Mouse (Mus musculus): ENCODE data around the gene Rnf222. TPM values are rescaled to one million over a fixed set of nuclear protein-coding genes. Genes with fewer than 3 reads are reported as not detected.

The Rnf222 gene
- total and polyA plus RNA-seq, 3 experiments: 0.23 to 0.28 TPM; not detected in 1

DNA sequence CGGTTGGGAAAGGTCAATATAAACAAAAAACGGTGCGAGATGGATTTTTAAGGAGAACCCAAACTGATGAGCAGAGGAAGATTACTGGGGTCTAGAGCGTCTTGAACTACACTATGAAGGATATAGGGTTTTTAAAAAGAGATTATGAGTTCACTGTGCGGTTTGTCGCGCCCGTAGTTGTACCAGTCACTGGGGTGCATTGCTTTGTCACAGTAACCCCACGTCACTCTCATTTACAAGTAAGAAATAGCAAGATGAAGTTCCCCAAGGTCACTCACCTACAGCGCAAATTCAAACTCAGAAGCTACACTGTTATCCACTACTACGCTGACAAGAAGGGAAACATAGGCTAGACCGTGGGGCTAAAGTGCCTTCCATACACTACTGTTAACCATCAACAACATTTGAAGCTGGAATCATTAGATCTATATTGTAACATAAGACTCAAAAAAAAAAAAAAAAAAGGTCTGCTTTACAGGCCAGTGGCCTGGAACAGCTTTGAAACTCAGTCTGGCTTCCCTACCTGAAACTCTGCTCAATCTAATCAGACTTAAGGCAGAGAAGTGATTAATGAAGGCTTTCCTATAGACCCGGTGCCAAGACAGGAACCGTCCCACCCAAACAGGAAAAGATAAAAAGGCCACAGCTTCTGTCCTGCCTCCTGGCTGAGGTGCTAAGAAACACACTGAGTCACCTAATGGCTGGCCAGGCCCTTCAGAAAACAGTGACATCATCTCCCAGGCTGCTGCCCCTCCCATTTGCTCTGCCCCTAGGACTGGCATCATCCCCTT, 34.5 kb upstream of the Rnf222 start (continued):
- peak; percentile 88 for TF ChIP-seq ZMIZ1 (IDR thresholded peaks at IDR 0.05; ENCODE audit: low read depth, low read length)
- peak; percentile 62; the same call in 1 of the 2 replicates for TF ChIP-seq MAX (IDR thresholded peaks at IDR 0.05; ENCODE audit: low read length)
- peak; percentile 90 for TF ChIP-seq TCF12 (IDR thresholded peaks at IDR 0.05; ENCODE audit: low read depth, low read length)
- TF ChIP-seq POLR2A (IDR thresholded peaks at IDR 0.05; ENCODE audit: control insufficient read depth in 1 of 2, insufficient read depth in 1 of 2, low read depth in 1 of 2, low read length in 2 of 2, poor library complexity in 1 of 2): no peak; a peak in 1 of 4 replicates
- no peak; the same call in 1 of the 2 replicates for TF ChIP-seq CHD2 (IDR thresholded peaks at IDR 0.05; ENCODE audit: low read length)
- TF ChIP-seq MAFK (IDR thresholded peaks at IDR 0.05; ENCODE audit: borderline replicate concordance, low read depth, low read length): peak; percentile 82; the same call in 1 of the 2 replicates
- TF ChIP-seq RCOR1 (IDR thresholded peaks at IDR 0.05; ENCODE audit: low read depth, low read length): peak; percentile 98
- TF ChIP-seq ZC3H11A (IDR thresholded peaks at IDR 0.05; ENCODE audit: low read depth, low read length): peak; percentile 39; the same call in 1 of the 2 replicates

DNA sequence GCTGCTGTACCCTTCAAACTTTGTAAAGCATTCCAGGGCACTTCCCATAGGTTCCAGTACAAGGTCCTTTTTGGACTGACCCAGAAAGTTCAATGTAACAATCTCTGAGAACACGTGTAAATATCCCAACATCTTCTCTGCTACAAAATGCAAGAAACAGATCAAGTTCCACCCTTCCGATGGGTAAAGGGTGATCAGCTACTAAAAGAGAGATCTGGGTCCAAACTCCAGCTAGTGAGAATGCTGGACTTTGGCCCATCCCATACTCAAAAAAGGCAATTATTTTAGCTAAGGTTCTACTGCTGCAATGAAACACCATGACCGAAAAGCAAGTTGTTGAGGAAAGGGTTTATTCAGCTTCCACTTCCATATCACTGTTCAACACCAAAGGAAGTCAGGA, 33.7 kb upstream of the Rnf222 start:
- Histone ChIP-seq H3K4me3 (ENCODE audit: control insufficient read depth in 1 of 2, insufficient read depth in 1 of 2, low read depth in 2 of 2, low read length in 2 of 2) (no peak overlapping the region), H3K27me3 (ENCODE audit: control insufficient read depth in 1 of 2, insufficient read depth in 2 of 2, low read length in 2 of 2) (no peaks in the 10 kb centered on the region), H3K79me2 (ENCODE audit: control insufficient read depth, insufficient read depth, low read length, poor library complexity) (peaks cover 26% of the 10 kb centered on the region), H3K9ac (ENCODE audit: control insufficient read depth, low read depth, low read length, poor library complexity, severe bottlenecking) (no peak overlapping the region), H3K4me1 (ENCODE audit: control insufficient read depth in 1 of 2, insufficient read depth in 2 of 2, low read length in 2 of 2) (peaks cover 13 to 39% of the 10 kb centered on the region in 2 experiments), H3K36me3 (ENCODE audit: control insufficient read depth in 1 of 2, insufficient read depth in 2 of 2, low read length in 2 of 2) (peaks cover 0 to 37% of the 10 kb centered on the region in 2 experiments), H3K9me3 (replicated peaks; ENCODE audit: insufficient read depth, low read length) (no peaks in the 10 kb centered on the region), H3K27ac (ENCODE audit: control insufficient read depth, low read depth, low read length) (peak overlapping the region; percentile 21)
- TF ChIP-seq RCOR1 (IDR thresholded peaks at IDR 0.05; ENCODE audit: low read depth, low read length) (no peak), ELF1 (IDR thresholded peaks at IDR 0.05; ENCODE audit: low read depth, low read length) (no peak), TCF12 (IDR thresholded peaks at IDR 0.05; ENCODE audit: low read depth, low read length) (no peak), ZMIZ1 (IDR thresholded peaks at IDR 0.05; ENCODE audit: low read depth, low read length) (no peak), MAFK (IDR thresholded peaks at IDR 0.05; ENCODE audit: borderline replicate concordance, low read depth, low read length) (no peak), NELFE (IDR thresholded peaks at IDR 0.05; ENCODE audit: low read depth, low read length) (no peak), E2F4 (IDR thresholded peaks at IDR 0.05; ENCODE audit: borderline replicate concordance, low read depth, low read length) (no peak), CHD1 (IDR thresholded peaks at IDR 0.05; ENCODE audit: low read depth, low read length) (no peak), MYC (IDR thresholded peaks at IDR 0.05; ENCODE audit: low read depth, low read length) (no peak), MAX (IDR thresholded peaks at IDR 0.05; ENCODE audit: low read length) (no peak), ZNF384 (IDR thresholded peaks at IDR 0.05; ENCODE audit: low read depth, low read length) (no peak), POLR2AphosphoS2 (IDR thresholded peaks at IDR 0.05; ENCODE audit: low read length) (no peak), TAL1 (IDR thresholded peaks at IDR 0.05; ENCODE audit: low read length) (no peak), SIN3A (IDR thresholded peaks at IDR 0.05; ENCODE audit: low read length) (no peak), JUND (IDR thresholded peaks at IDR 0.05; ENCODE audit: low read depth, low read length) (no peak), GABPA (IDR thresholded peaks at IDR 0.05; ENCODE audit: low read depth, low read length) (no peak), POLR2AphosphoS5 (IDR thresholded peaks at IDR 0.05; ENCODE audit: borderline replicate concordance, low read depth, low read length) (no peak), HCFC1 (IDR thresholded peaks at IDR 0.05; ENCODE audit: low read depth, low read length) (no peak)
- no peak for DNase-seq (ENCODE audit: low read depth, low spot score)

Measured in MEL (cell line).